Mouse (Mus musculus) embryonic facial prominence, embryonic 14.5 days (tissue): ENCODE results near the gene Cwf19l1. TPM values are rescaled to one million over a fixed set of nuclear protein-coding genes. Genes with fewer than 3 reads are reported as not detected.
"Not testable (repeated sequence)": the region's sequence is repeated elsewhere in the genome, so short reads cannot be mapped to it uniquely, and the experiment has no call there.

ENCODE experiments used
- ATAC-seq: fragments of 200-750 bp; cut with Nextera tagmentation; 2 replicates; pipeline ENCODE4 v1.8.0; 2017; ENCODE audit warnings: low read depth, moderate number of reproducible peaks, moderate TSS enrichment
- DNase-seq: peaks from one replicate; pipeline ENCODE4 v3.0.0-alpha.2; 2015; ENCODE audit warnings: low spot score
- H3K27ac ChIP-seq: fragments of 300-500 bp; sonication (generic); replicated peaks from 2 replicates; pipeline ENCODE4 v1.5.1; 2014; ENCODE audit warnings: low read depth, mild to moderate bottlenecking, low read length, moderate library complexity
- H3K27me3 ChIP-seq: fragments of 300-500 bp; sonication (generic); replicated peaks from 2 replicates; pipeline ENCODE4 v1.6.1; 2014; ENCODE audit warnings: low read length; ENCODE audit not compliant: control insufficient read depth, insufficient read depth
- H3K36me3 ChIP-seq: fragments of 300-500 bp; sonication (generic); 2 replicates; pipeline ENCODE4 v1.6.1; 2014; ENCODE audit warnings: low read length, mixed read lengths; ENCODE audit not compliant: control insufficient read depth, insufficient read depth
- H3K4me1 ChIP-seq: fragments of 300-500 bp; sonication (generic); 2 replicates; pipeline ENCODE4 v1.6.1; 2014; ENCODE audit warnings: antibody characterized with exemption, low read length; ENCODE audit not compliant: control insufficient read depth, insufficient read depth
- H3K4me2 ChIP-seq: fragments of 300-500 bp; sonication (generic); 2 replicates; pipeline ENCODE4 v1.6.1; 2014; ENCODE audit warnings: low read depth, mild to moderate bottlenecking, low read length, moderate library complexity, mixed read lengths
- H3K4me3 ChIP-seq: fragments of 300-500 bp; sonication (generic); 2 replicates; pipeline ENCODE4 v1.5.1; 2014; ENCODE audit warnings: low read depth, mild to moderate bottlenecking, low read length
- H3K9ac ChIP-seq: fragments of 300-500 bp; sonication (generic); 2 replicates; pipeline ENCODE4 v1.6.1; 2014; ENCODE audit warnings: low read depth, mild to moderate bottlenecking, low read length, moderate library complexity, mixed read lengths
- H3K9me3 ChIP-seq: fragments of 300-500 bp; sonication (generic); 2 replicates; pipeline ENCODE4 v1.6.1; 2016; ENCODE audit warnings: low read length; ENCODE audit not compliant: control insufficient read depth
- WGBS: fragments of 180-500 bp; shearing (Covaris S2); extraction: QIAGEN DNeasy Blood & Tissue Kit; methylation state at CpG from one replicate; pipeline ENCODE4 v1.1.7; 2014; 5-methylcytosine and 5-hydroxymethylcytosine counted together
- polyA plus RNA-seq: library from polyadenylated mRNA; unstranded; fragments of >200 nt; fragmentation: Nextera tagmentation; extraction: Ambion mirVana; gene quantifications from 2 replicates; pipeline ENCODE4 v1.2.1, GENCODE M21; 2014

Cwf19l1 gene
- polyA plus RNA-seq, 1 experiment from 2014 or later = 23.0 TPM

- WGBS = 89% methylated on average over 5 of the region's 5 CpGs
- no peak overlapping the region for H3K4me2 ChIP-seq
- H3K36me3 ChIP-seq = peaks cover 46% of the 10 kb centered on the region
- DNase-seq = no peak
- no peak overlapping the region for H3K9ac ChIP-seq
- H3K4me3 ChIP-seq = no peak overlapping the region
- ATAC-seq = no peak
- H3K27ac ChIP-seq = no peak overlapping the region
- peaks cover 6% of the 10 kb centered on the region; the same call in 1 of the 2 replicates for H3K4me1 ChIP-seq
- H3K9me3 ChIP-seq = no peaks in the 10 kb centered on the region
- no peaks in the 10 kb centered on the region for H3K27me3 ChIP-seq
Measured at GRCm38 (mm10) chr19:44132917-44133316, 2.8 kb downstream of the Cwf19l1 start.

- 73% methylated on average over 2 of the region's 2 CpGs for WGBS
- no peak for ATAC-seq
Measured at GRCm38 (mm10) chr19:44128560-44128959, 7.1 kb downstream of the Cwf19l1 start.

DNA sequence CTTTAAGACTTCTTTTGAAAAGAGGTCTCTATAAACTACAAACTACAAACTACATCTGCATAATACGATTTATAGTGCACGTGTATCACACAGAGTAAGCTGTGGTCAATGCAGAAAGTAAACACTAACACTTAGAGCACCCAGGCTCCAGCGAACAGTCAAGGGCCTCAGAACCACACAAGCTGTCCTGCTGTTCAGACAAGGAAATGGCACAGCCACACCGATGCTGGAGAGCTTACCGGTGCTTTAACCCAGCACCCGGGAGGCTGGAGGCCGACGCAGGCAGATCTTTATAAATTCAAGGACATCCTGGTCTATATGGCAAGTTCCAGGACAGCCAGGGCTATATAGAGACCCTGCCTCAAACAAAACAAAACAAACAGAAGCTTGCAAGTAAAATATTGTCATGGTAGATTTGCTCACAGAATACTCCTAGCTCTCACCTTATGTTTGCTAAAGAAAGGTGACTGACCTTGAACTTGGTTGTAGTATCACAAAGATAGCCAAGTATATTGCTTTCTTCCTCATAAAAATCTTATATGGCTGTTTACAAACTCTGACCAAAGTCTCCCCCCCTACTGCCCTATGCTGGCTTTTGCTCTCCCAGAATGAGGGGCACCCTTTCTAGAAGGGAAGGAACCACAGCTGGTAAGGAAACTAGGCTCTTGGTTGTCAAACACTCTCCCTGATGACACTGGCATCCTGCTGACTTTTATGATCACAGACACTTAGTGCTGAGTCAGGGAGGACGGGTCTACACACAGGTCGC is 7.8 kb downstream of the Cwf19l1 start:
- 93% methylated on average over 10 of the region's 10 CpGs for WGBS
- no peaks in the 10 kb centered on the region for H3K9me3 ChIP-seq
- H3K9ac ChIP-seq = no peak overlapping the region
- DNase-seq (no peak), ATAC-seq (no peak)
- H3K4me2 ChIP-seq = no peak overlapping the region
- peaks cover 91% of the 10 kb centered on the region for H3K36me3 ChIP-seq
- H3K4me3 ChIP-seq = no peak overlapping the region
- no peaks in the 10 kb centered on the region for H3K27me3 ChIP-seq
- H3K27ac ChIP-seq = no peak overlapping the region
- H3K4me1 ChIP-seq = no peaks in the 10 kb centered on the region

More at GRCm38 (mm10) chr19:44128560-44128959, 7.1 kb downstream of the Cwf19l1 start:
- no peaks in the 10 kb centered on the region for H3K27me3 ChIP-seq
- H3K27ac ChIP-seq = no peak overlapping the region
- peaks cover 84% of the 10 kb centered on the region for H3K36me3 ChIP-seq
- no peak overlapping the region for H3K4me3 ChIP-seq
- no peaks in the 10 kb centered on the region for H3K4me1 ChIP-seq
- DNase-seq = no peak
- no peak overlapping the region for H3K9ac ChIP-seq
- H3K9me3 ChIP-seq = no peaks in the 10 kb centered on the region
- no peak overlapping the region for H3K4me2 ChIP-seq

DNA sequence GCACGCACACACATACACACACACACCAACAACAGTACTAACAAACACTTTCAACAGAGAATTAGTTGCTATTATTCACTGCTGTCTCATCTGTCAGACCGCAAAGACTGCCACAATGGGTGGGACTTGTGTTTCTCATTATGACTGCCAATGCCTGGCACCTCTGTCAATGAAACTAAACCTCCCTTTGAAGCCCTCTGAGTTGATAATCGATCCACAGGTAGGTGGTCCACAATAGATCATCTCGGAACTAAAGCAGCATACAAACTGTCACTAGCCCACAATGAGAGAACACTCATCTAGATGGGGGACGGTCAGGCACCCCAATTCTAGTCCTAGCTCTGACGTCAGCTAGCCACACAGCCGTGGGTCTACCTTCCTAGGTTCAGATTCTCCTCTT is 14.5 kb downstream of the Cwf19l1 start:
- H3K4me1 ChIP-seq = no peaks in the 10 kb centered on the region
- no peaks in the 10 kb centered on the region for H3K27me3 ChIP-seq
- H3K4me2 ChIP-seq = no peak overlapping the region
- DNase-seq (no peak), ATAC-seq (no peak)
- H3K9me3 ChIP-seq = no peaks in the 10 kb centered on the region
- 93% methylated on average over 7 of the region's 7 CpGs for WGBS
- H3K9ac ChIP-seq = no peak overlapping the region
- H3K27ac ChIP-seq = no peak overlapping the region
- peaks cover 87% of the 10 kb centered on the region for H3K36me3 ChIP-seq
- H3K4me3 ChIP-seq = no peak overlapping the region

DNA sequence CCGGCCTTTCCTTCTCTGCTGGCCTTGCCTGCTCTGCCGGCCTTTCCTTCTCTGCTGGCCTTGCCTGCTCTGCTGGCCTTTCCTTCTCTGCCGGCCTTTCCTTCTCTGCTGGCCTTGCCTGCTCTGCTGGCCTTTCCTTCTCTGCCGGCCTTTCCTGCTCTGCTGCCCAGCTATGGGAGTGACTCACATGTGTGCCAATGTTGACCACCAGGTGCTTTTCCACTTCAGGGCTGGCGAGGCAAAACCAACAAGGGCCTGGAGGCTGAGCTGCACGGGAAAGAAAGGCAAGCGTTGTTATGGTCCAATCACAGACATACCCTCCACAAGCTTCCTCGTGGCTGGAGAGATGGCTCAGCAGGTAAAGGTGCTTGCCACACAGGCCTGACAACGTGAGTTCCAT is 15.0 kb downstream of the Cwf19l1 start:
- H3K27ac ChIP-seq, DNase-seq, ATAC-seq, H3K9ac ChIP-seq, H3K9me3 ChIP-seq, H3K27me3 ChIP-seq, H3K4me3 ChIP-seq, H3K4me1 ChIP-seq, H3K4me2 ChIP-seq: not testable (repeated sequence)
- H3K36me3 ChIP-seq = peaks cover 89% of the 10 kb centered on the region
- 93% methylated on average over 7 of the region's 9 CpGs for WGBS

DNA sequence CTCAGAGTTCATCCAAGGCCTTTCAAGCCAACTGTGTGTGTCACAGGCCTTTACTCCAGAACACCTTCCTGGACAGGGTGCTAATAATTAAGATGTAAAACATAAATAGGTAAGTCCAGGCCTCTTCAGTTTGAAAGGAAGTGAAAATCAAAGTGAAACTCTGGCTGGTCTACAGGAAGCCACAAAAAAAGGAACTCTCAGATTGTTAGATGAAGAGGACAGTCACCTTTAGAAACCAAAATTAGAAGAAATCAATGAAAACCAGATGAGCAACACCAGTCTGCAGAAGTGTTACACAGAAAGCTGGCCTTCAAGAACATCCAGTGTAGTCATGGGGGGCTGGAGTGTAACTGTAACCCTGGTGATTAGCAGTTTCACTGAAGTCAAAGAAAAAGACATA is 17.9 kb downstream of the Cwf19l1 start:
- no peaks in the 10 kb centered on the region for H3K9me3 ChIP-seq
- peaks cover 90% of the 10 kb centered on the region for H3K36me3 ChIP-seq
- DNase-seq (no peak), ATAC-seq (no peak)
- H3K27ac ChIP-seq = no peak overlapping the region
- no peak overlapping the region for H3K4me3 ChIP-seq
- H3K4me2 ChIP-seq = no peak overlapping the region
- no peaks in the 10 kb centered on the region for H3K27me3 ChIP-seq
- H3K4me1 ChIP-seq = no peaks in the 10 kb centered on the region
- no peak overlapping the region for H3K9ac ChIP-seq

- Histone ChIP-seq H3K9me3 (no peaks in the 10 kb centered on the region), H3K4me1 (peaks cover 6% of the 10 kb centered on the region; the same call in 1 of the 2 replicates), H3K27ac (no peak overlapping the region), H3K9ac (no peak overlapping the region), H3K4me3 (no peak overlapping the region), H3K4me2 (no peak overlapping the region), H3K27me3 (no peaks in the 10 kb centered on the region), H3K36me3 (peaks cover 58% of the 10 kb centered on the region)
- ATAC-seq = no peak
- peak; percentile 6 for DNase-seq
- WGBS = 63% methylated on average over 7 of the region's 7 CpGs
Measured at GRCm38 (mm10) chr19:44111706-44112105, 24.0 kb downstream of the Cwf19l1 start.

DNA sequence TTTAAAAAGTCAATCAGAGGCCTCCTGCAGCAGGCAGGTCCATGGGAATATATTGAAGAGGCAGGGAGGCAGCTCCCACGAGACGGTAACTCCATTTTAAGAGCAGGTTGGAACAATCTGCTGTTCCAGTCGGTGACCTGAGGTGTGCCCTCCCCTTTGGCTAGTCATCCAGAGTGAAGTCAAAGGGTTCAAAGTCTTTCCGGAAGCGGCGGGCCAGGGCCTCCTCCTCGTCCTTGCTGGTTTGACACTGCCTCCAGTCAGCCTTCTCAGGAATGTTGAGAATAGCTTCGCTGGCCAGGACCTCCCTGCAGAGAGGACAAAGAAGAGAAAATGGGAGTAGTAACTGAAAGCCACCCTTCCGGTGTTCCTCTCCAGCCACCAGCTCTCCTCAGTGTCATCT is 25.3 kb downstream of the Cwf19l1 start:
- Histone ChIP-seq H3K27ac (no peak overlapping the region), H3K4me1 (peaks cover 10% of the 10 kb centered on the region; the same call in 1 of the 2 replicates), H3K9ac (no peak overlapping the region), H3K9me3 (no peaks in the 10 kb centered on the region), H3K4me2 (no peak overlapping the region), H3K4me3 (no peak overlapping the region), H3K36me3 (peaks cover 49% of the 10 kb centered on the region), H3K27me3 (no peaks in the 10 kb centered on the region)
- no peak for ATAC-seq
- no peak for DNase-seq
- 85% methylated on average over 9 of the region's 9 CpGs for WGBS

GRCm38 (mm10) chr19:44108996-44109395 is 26.7 kb downstream of the Cwf19l1 start:
- no peak overlapping the region for H3K9ac ChIP-seq
- H3K4me3 ChIP-seq = no peak overlapping the region
- peaks cover 36% of the 10 kb centered on the region for H3K36me3 ChIP-seq
- no peak overlapping the region for H3K27ac ChIP-seq
- no peak overlapping the region for H3K4me2 ChIP-seq
- H3K9me3 ChIP-seq = no peaks in the 10 kb centered on the region
- ATAC-seq = no peak
- DNase-seq = no peak
- H3K27me3 ChIP-seq = no peaks in the 10 kb centered on the region
- peaks cover 10% of the 10 kb centered on the region; the same call in 1 of the 2 replicates for H3K4me1 ChIP-seq
